Mouse (Mus musculus) c-Kit-positive CD71-negative TER-119-negative erythroid progenitor cells, embryonic 14.5 days (primary cell): Measurements from ENCODE around the gene Cd99l2.
"Not testable (repeated sequence)": the region's sequence is repeated elsewhere in the genome, so short reads cannot be mapped to it uniquely, and the experiment has no call there.

Experiments
- DNase-seq: peaks from one replicate; pipeline ENCODE4 v3.0.0-alpha.2; 2013; ENCODE audit warnings: low read depth

The Cd99l2 gene

GRCm38 (mm10) chrX:71492634-71493278, at the start of gene Cd99l2:
TSS of gene Cd99l2 (minus strand) at chrX:71492849.
- DNase-seq, result peak; percentile 60

- DNase-seq, result no peak
Observed at GRCm38 (mm10) chrX:71540821-71541510, 48.3 kb upstream of the Cd99l2 start.

- DNase-seq, result no peak
Observed at GRCm38 (mm10) chrX:71537791-71538190, 45.1 kb upstream of the Cd99l2 start.

- no peak for DNase-seq
Observed at GRCm38 (mm10) chrX:71534102-71534501, 41.5 kb upstream of the Cd99l2 start.

GRCm38 (mm10) chrX:71532635-71533034, 40.0 kb upstream of the Cd99l2 start:
- DNase-seq, result no peak

GRCm38 (mm10) chrX:71528646-71529045, 36.0 kb upstream of the Cd99l2 start:
- DNase-seq, result no peak

GRCm38 (mm10) chrX:71528150-71528549, 35.5 kb upstream of the Cd99l2 start:
- no peak for DNase-seq

- DNase-seq, result no peak
Observed at GRCm38 (mm10) chrX:71527461-71527860, 34.8 kb upstream of the Cd99l2 start.

- no peak for DNase-seq
Observed at GRCm38 (mm10) chrX:71525593-71526299, 33.1 kb upstream of the Cd99l2 start.

GRCm38 (mm10) chrX:71524310-71524709, 31.7 kb upstream of the Cd99l2 start:
- no peak for DNase-seq

GRCm38 (mm10) chrX:71522889-71523288, 30.2 kb upstream of the Cd99l2 start:
- no peak for DNase-seq

- no peak for DNase-seq
Observed at GRCm38 (mm10) chrX:71519252-71519651, 26.6 kb upstream of the Cd99l2 start.

- not testable (repeated sequence) for DNase-seq
Observed at GRCm38 (mm10) chrX:71506591-71506990, 13.9 kb upstream of the Cd99l2 start.

GRCm38 (mm10) chrX:71493279-71493656, 619 bp upstream of the Cd99l2 start:
- DNase-seq, result no peak

GRCm38 (mm10) chrX:71491931-71492633, 567 bp downstream of the Cd99l2 start:
- DNase-seq, result no peak

- DNase-seq, result no peak
Observed at GRCm38 (mm10) chrX:71489353-71489752, 3.3 kb downstream of the Cd99l2 start.

GRCm38 (mm10) chrX:71482244-71482643, 10.4 kb downstream of the Cd99l2 start:
- DNase-seq, result no peak

GRCm38 (mm10) chrX:71475992-71476391, 16.7 kb downstream of the Cd99l2 start:
- DNase-seq, result no peak

GRCm38 (mm10) chrX:71475497-71475896, 17.2 kb downstream of the Cd99l2 start:
- DNase-seq, result no peak

- DNase-seq, result no peak
Observed at GRCm38 (mm10) chrX:71475084-71475483, 17.6 kb downstream of the Cd99l2 start.

GRCm38 (mm10) chrX:71474296-71474956, 18.2 kb downstream of the Cd99l2 start:
- no peak for DNase-seq
